ENCODE assay signal across 8 mouse cellular contexts in genomic region chr11:119190498-119190897, GRCm38 (mm10). TPM values are rescaled to one million over a fixed set of nuclear protein-coding genes. Genes with fewer than 3 reads are reported as not detected.
DNase-seq lines count a peak whose midpoint lies in the region; ATAC-seq lines count a peak whose summit lies in the region.

No protein-coding gene starts in this region.

- peaks cover 36% of the 10 kb centered on the region for H3K4me1 ChIP-seq in forebrain, embryonic 12.5 days

- H3K4me2 ChIP-seq in forebrain, embryonic 12.5 days = no peak overlapping the region

- peak overlapping the region; percentile 68; the same call in 1 of the 2 replicates for H3K27ac ChIP-seq in forebrain, embryonic 12.5 days

- no peak overlapping the region for H3K4me3 ChIP-seq in forebrain, embryonic 12.5 days (replicated peaks)

- DNase-seq in MEL-GATA-1-ER (ENCODE audit: extremely low read depth, low read depth) = peak; percentile 9
- peak; percentile 87 for DNase-seq in brain, adult 2 months (ENCODE audit: low read depth, low spot score)
- DNase-seq in heart, postnatal 25 days (ENCODE audit: low spot score) = peak; percentile 52
- peak; percentile 82 to 87 for DNase-seq in kidney, postnatal 4 days
- peak; percentile 78 for DNase-seq in lung, postnatal 25 days (ENCODE audit: low spot score)
- DNase-seq in retina, embryonic 14.5 days (ENCODE audit: low spot score) = peak; percentile 85
- DNase-seq in urinary bladder, postnatal 4 days (ENCODE audit: low spot score in 2 of 2) = peak; percentile 66 to 73

- H3K36me3 ChIP-seq in forebrain, embryonic 12.5 days (replicated peaks) = no peaks in the 10 kb centered on the region

- intact Hi-C loops in heart, postnatal 25 days (cut with DNase I) = loop anchor here (1.0 to 5.0 kb wide), 3 partner anchors 138 to 192 kb away; no protein-coding TSS in a partner anchor

- H3K9me3 ChIP-seq in forebrain, embryonic 12.5 days = no peaks in the 10 kb centered on the region

- peak; percentile 58 for ATAC-seq in forebrain, embryonic 12.5 days (ENCODE audit: low FRiP score)

- WGBS in forebrain, embryonic 12.5 days = 39% methylated on average over 11 of the region's 11 CpGs

- H3K27me3 ChIP-seq in forebrain, embryonic 12.5 days = no peaks in the 10 kb centered on the region

- peak overlapping the region; percentile 34 for H3K9ac ChIP-seq in forebrain, embryonic 12.5 days

RNA-seq across cellular contexts. Expression of gene Tbc1d16, which starts 37.8 kb away (rescaled TPM):
- polyA plus RNA-seq in forebrain, embryonic 12.5 days (2016; fragmentation: Nextera tagmentation; extraction: Ambion mirVana) = 28.0 and 28.1 TPM in 2 replicates
- total RNA-seq in heart, postnatal 25 days (2021) = 10 to 100 TPM; 65.1 to 66.4 TPM

RNA-seq across cellular contexts. Expression of gene Ccdc40, which starts 37.9 kb away (rescaled TPM):
- polyA plus RNA-seq in forebrain, embryonic 12.5 days (2016; fragmentation: Nextera tagmentation; extraction: Ambion mirVana) = 20.7 TPM in 2 replicates
- not detected for total RNA-seq in heart, postnatal 25 days (2021)

Comparison
In these comparisons a context has a peak if more than half of its experiments do, and no peak if none do; other contexts are left out.
1. DNase-seq: peak in every context shown above with its lines; median percentile 87 in brain, adult 2 months; 85 in retina, embryonic 14.5 days; 84 in kidney, postnatal 4 days; 78 in lung, postnatal 25 days; 70 in urinary bladder, postnatal 4 days; 52 in heart, postnatal 25 days; 9 in MEL-GATA-1-ER.